Comparison of ENCODE assay signal across 16 mouse cellular contexts in genomic region chr8:47075941-47076555, GRCm38 (mm10).
"Had no signal": no experiment of that assay in that cellular context is flagged by ENCODE, and none has a peak within 500 bp of the region (broad histone marks: within the 10 kb centered on the region; RNA-seq: fewer than 3 reads in every experiment).

No protein-coding gene starts in this region.

- H3K9me3 ChIP-seq: limb, embryonic 15.5 days; liver, embryonic 13.5 days; midbrain, embryonic 12.5 days; neural tube, embryonic 15.5 days had no signal

- H3K4me3 ChIP-seq: limb, embryonic 15.5 days; liver, embryonic 13.5 days; megakaryocyte, embryonic 14.5 days; midbrain, embryonic 12.5 days; neural tube, embryonic 15.5 days had no signal

- H3K27ac ChIP-seq: kidney, postnatal 0 days; limb, embryonic 15.5 days; liver, embryonic 13.5 days; macrophage; midbrain, embryonic 12.5 days; neural tube, embryonic 15.5 days had no signal

- H3K4me2 ChIP-seq: limb, embryonic 15.5 days; liver, embryonic 13.5 days; lung, embryonic 14.5 days; midbrain, embryonic 12.5 days; neural tube, embryonic 15.5 days had no signal

- DNase-seq: kidney, adult 11 months; kidney, adult 9 months; kidney, postnatal 36 days; layer of hippocampus, adult 9-11 months; layer of hippocampus, postnatal 36 days; liver, embryonic 13.5 days; lung, embryonic 14.5 days; right cerebral cortex, adult 18-20 months; right cerebral cortex, postnatal 25 days; thymus, postnatal 36 days had no signal

- H3K27me3 ChIP-seq: limb, embryonic 15.5 days; liver, embryonic 13.5 days; megakaryocyte, embryonic 14.5 days; midbrain, embryonic 12.5 days; neural tube, embryonic 15.5 days had no signal

- H3K9ac ChIP-seq: limb, embryonic 15.5 days; liver, embryonic 13.5 days; lung, embryonic 14.5 days; midbrain, embryonic 12.5 days; neural tube, embryonic 15.5 days had no signal

- H3K36me3 ChIP-seq: limb, embryonic 15.5 days; liver, embryonic 13.5 days; midbrain, embryonic 12.5 days; neural tube, embryonic 15.5 days had no signal

- H3K4me1 ChIP-seq: limb, embryonic 15.5 days; liver, embryonic 13.5 days; megakaryocyte, embryonic 14.5 days; midbrain, embryonic 12.5 days; neural tube, embryonic 15.5 days had no signal
